ENCODE assay signal across 15 mouse cellular contexts in genomic region chr3:51073743-51074319, GRCm38 (mm10).
DNase-seq lines count a peak whose midpoint lies in the region; ATAC-seq and TF ChIP-seq lines count a peak whose summit lies in the region.
"Had no signal": no experiment of that assay in that cellular context is flagged by ENCODE, and none has a peak within 500 bp of the region (broad histone marks: within the 10 kb centered on the region; RNA-seq: fewer than 3 reads in every experiment).

No protein-coding gene starts in this region.

- H3K27me3 ChIP-seq in heart, adult 2 months (ENCODE audit: control insufficient read depth, insufficient read depth, low read length), result no peaks in the 10 kb centered on the region
- H3K27me3 ChIP-seq in lung, embryonic 15.5 days, result no peaks in the 10 kb centered on the region
- no peaks in the 10 kb centered on the region for H3K27me3 ChIP-seq in embryonic facial prominence, embryonic 12.5 days
- H3K27me3 ChIP-seq in limb, embryonic 14.5 days (ENCODE audit: control insufficient read depth, insufficient read depth, low read length), result no peaks in the 10 kb centered on the region
- H3K27me3 ChIP-seq: neural tube, embryonic 12.5 days had no signal

- H3K4me3 ChIP-seq in heart, adult 2 months, result no peak overlapping the region
- H3K4me3 ChIP-seq in lung, embryonic 15.5 days, result no peak overlapping the region
- no peak overlapping the region for H3K4me3 ChIP-seq in lung, adult 2 months (replicated peaks; ENCODE audit: extremely low read depth, low read depth, low read length)
- no peak overlapping the region for H3K4me3 ChIP-seq in embryonic facial prominence, embryonic 12.5 days
- H3K4me3 ChIP-seq in limb, embryonic 14.5 days (replicated peaks; ENCODE audit: low read length), result no peak overlapping the region
- H3K4me3 ChIP-seq: neural tube, embryonic 12.5 days had no signal

- no peak for TF ChIP-seq EP300 in heart, adult 2 months (IDR thresholded peaks at IDR 0.05; ENCODE audit: insufficient read depth, low read depth, low read length)

- intact Hi-C loops in heart, adult 2 months (cut with DNase I), result no loop called here

- H3K79me2 ChIP-seq in heart, adult 2 months (replicated peaks; ENCODE audit: control insufficient read depth, insufficient read depth, low read length), result no peaks in the 10 kb centered on the region

- H3K36me3 ChIP-seq in heart, adult 2 months (ENCODE audit: control insufficient read depth, insufficient read depth, low read length), result no peaks in the 10 kb centered on the region
- H3K36me3 ChIP-seq in lung, embryonic 15.5 days, result no peaks in the 10 kb centered on the region
- H3K36me3 ChIP-seq in embryonic facial prominence, embryonic 12.5 days, result no peaks in the 10 kb centered on the region
- H3K36me3 ChIP-seq in limb, embryonic 14.5 days (ENCODE audit: control insufficient read depth, insufficient read depth, low read length), result no peaks in the 10 kb centered on the region
- H3K36me3 ChIP-seq: neural tube, embryonic 12.5 days had no signal

- ATAC-seq in lung, embryonic 15.5 days (ENCODE audit: borderline replicate concordance, extremely low read depth, low FRiP score, low TSS enrichment), result peak; percentile 58; the same call in 1 of the 2 replicates
- no peak for ATAC-seq in embryonic facial prominence, embryonic 12.5 days (ENCODE audit: insufficient number of reproducible peaks, insufficient read depth, low FRiP score, low TSS enrichment)
- ATAC-seq in limb, embryonic 14.5 days (ENCODE audit: low FRiP score, low read depth), result no peak

- no peaks in the 10 kb centered on the region for H3K4me1 ChIP-seq in heart, adult 2 months (ENCODE audit: control insufficient read depth, insufficient read depth, low read length)
- peaks cover 31% of the 10 kb centered on the region for H3K4me1 ChIP-seq in lung, embryonic 15.5 days
- H3K4me1 ChIP-seq in lung, adult 2 months (ENCODE audit: control insufficient read depth, insufficient read depth, low read length), result peaks cover 6% of the 10 kb centered on the region; the same call in 1 of the 2 replicates
- H3K4me1 ChIP-seq in embryonic facial prominence, embryonic 12.5 days, result peaks cover 22% of the 10 kb centered on the region; the same call in 1 of the 2 replicates
- H3K4me1 ChIP-seq in limb, embryonic 14.5 days (ENCODE audit: control insufficient read depth, insufficient read depth, low read length), result peaks cover 32% of the 10 kb centered on the region

- H3K9ac ChIP-seq in heart, adult 2 months (ENCODE audit: low read depth, low read length), result no peak overlapping the region
- no peak overlapping the region for H3K9ac ChIP-seq in lung, embryonic 15.5 days
- H3K9ac ChIP-seq in embryonic facial prominence, embryonic 12.5 days, result no peak overlapping the region
- H3K9ac ChIP-seq in limb, embryonic 14.5 days (ENCODE audit: low read depth, low read length, severe bottlenecking), result no peak overlapping the region
- H3K9ac ChIP-seq: neural tube, embryonic 12.5 days had no signal

- no peaks in the 10 kb centered on the region for H3K9me3 ChIP-seq in lung, embryonic 15.5 days
- no peaks in the 10 kb centered on the region for H3K9me3 ChIP-seq in embryonic facial prominence, embryonic 12.5 days
- H3K9me3 ChIP-seq in limb, embryonic 14.5 days (ENCODE audit: control insufficient read depth, low read length), result no peaks in the 10 kb centered on the region
- H3K9me3 ChIP-seq: neural tube, embryonic 12.5 days had no signal

- H3K27ac ChIP-seq in heart, adult 2 months, result no peak overlapping the region
- peak overlapping the region; percentile 81 for H3K27ac ChIP-seq in lung, embryonic 15.5 days
- peak overlapping the region; percentile 73 for H3K27ac ChIP-seq in embryonic facial prominence, embryonic 12.5 days
- H3K27ac ChIP-seq in limb, embryonic 14.5 days (replicated peaks; ENCODE audit: low read depth, low read length), result peak overlapping the region; percentile 62; the same call in 1 of the 2 replicates
- H3K27ac ChIP-seq: neural tube, embryonic 12.5 days had no signal

- peak; percentile 35 for DNase-seq in heart, adult 11 months
- no peak for DNase-seq in heart, adult 2 months
- no peak for DNase-seq in lung, adult 2 months
- no peak for DNase-seq in limb, embryonic 14.5 days (ENCODE audit: low spot score)
- DNase-seq in embryo, embryonic 9.5 days (ENCODE audit: extremely low spot score), result no peak
- DNase-seq in right cerebral cortex, adult 2 months (ENCODE audit: low spot score in 2 of 2), result no peak
- DNase-seq: cerebellum, adult 8-10 months; embryo, embryonic 11 days; gastrocnemius, postnatal 14 days; layer of hippocampus, adult 9-11 months; lung, postnatal 14 days; midbrain, embryonic 14.5 days had no signal

- no peak for TF ChIP-seq CTCF in heart, adult 2 months (IDR thresholded peaks at IDR 0.05)
- no peak for TF ChIP-seq CTCF in lung, adult 2 months (IDR thresholded peaks at IDR 0.05; ENCODE audit: insufficient read depth, low read length)

- no peak for TF ChIP-seq POLR2A in heart, adult 2 months (IDR thresholded peaks at IDR 0.05; ENCODE audit: insufficient read depth, low read depth, low read length)
- no peak for TF ChIP-seq POLR2A in lung, adult 2 months (IDR thresholded peaks at IDR 0.05; ENCODE audit: borderline replicate concordance, extremely low read depth, low read depth, low read length)
- TF ChIP-seq POLR2A in limb, embryonic 14.5 days (IDR thresholded peaks at IDR 0.05; ENCODE audit: borderline replicate concordance, extremely low read depth, insufficient read depth, insufficient read length), result no peak

- 71% methylated on average over 7 of the region's 7 CpGs for WGBS in heart, adult 2 months
- WGBS in lung, embryonic 15.5 days, result 26% methylated on average over 7 of the region's 7 CpGs
- 47% methylated on average over 7 of the region's 7 CpGs for WGBS in lung, adult 2 months
- 45% methylated on average over 7 of the region's 7 CpGs for WGBS in embryonic facial prominence, embryonic 12.5 days
- 66% methylated on average over 7 of the region's 7 CpGs for WGBS in limb, embryonic 14.5 days

- no peak overlapping the region for H3K4me2 ChIP-seq in lung, embryonic 15.5 days
- H3K4me2 ChIP-seq in embryonic facial prominence, embryonic 12.5 days (replicated peaks), result no peak overlapping the region
- H3K4me2 ChIP-seq in limb, embryonic 14.5 days (replicated peaks; ENCODE audit: low read depth, low read length, severe bottlenecking), result no peak overlapping the region
- H3K4me2 ChIP-seq: neural tube, embryonic 12.5 days had no signal
